Mouse (Mus musculus) myocyte (in vitro differentiated cells): ENCODE data around the gene Lbhd2. TPM values are rescaled to one million over a fixed set of nuclear protein-coding genes. Genes with fewer than 3 reads are reported as not detected.
A peak's percentile ranks its signal among the peaks of the same experiment; 100 is the strongest.

Experiments used
- H3K27me3 ChIP-seq: one replicate; pipeline ENCODE4 v1.6.1; 2011; ENCODE audit not compliant: control insufficient read depth, insufficient read depth, insufficient read length
- H3K36me3 ChIP-seq: one replicate; pipeline ENCODE4 v1.6.1; 2011; ENCODE audit not compliant: control insufficient read depth, insufficient read depth
- H3K4me2 ChIP-seq: one replicate; pipeline ENCODE4 v1.6.1; 2011; ENCODE audit warnings: low read depth, control low read depth
- H3K4me3 ChIP-seq: one replicate; pipeline ENCODE4 v1.5.1; 2011; ENCODE audit warnings: mild to moderate bottlenecking, control low read depth, moderate library complexity
- H3K79me2 ChIP-seq: one replicate; pipeline ENCODE4 v1.6.1; 2011; ENCODE audit not compliant: control insufficient read depth, insufficient read depth
- H3ac ChIP-seq: one replicate; pipeline ENCODE4 v1.6.1; 2011; ENCODE audit not compliant: control insufficient read depth, insufficient read length
- CEBPB ChIP-seq: IDR thresholded peaks from 2 replicates; pipeline ENCODE4 v1.6.1; 2011; ENCODE audit warnings: mild to moderate bottlenecking, moderate library complexity; ENCODE audit not compliant: poor library complexity, insufficient read depth, severe bottlenecking
- E2F4 ChIP-seq: IDR thresholded peaks from one replicate; pipeline ENCODE4 v1.6.1; 2011; ENCODE audit warnings: mild to moderate bottlenecking, control low read depth, moderate library complexity; ENCODE audit not compliant: insufficient read depth
- MAX ChIP-seq: IDR thresholded peaks from one replicate; pipeline ENCODE4 v1.6.1; 2011; ENCODE audit warnings: low read depth, mild to moderate bottlenecking, control low read depth
- MYOD1 ChIP-seq, 3 experiments: IDR thresholded peaks; one replicate each; pipeline ENCODE4 v1.6.1; 2011; ENCODE audit warnings: control low read depth in 2 of 3, low read depth in 2 of 3, mild to moderate bottlenecking in 2 of 3, moderate library complexity in 1 of 3; ENCODE audit not compliant: insufficient read length in 2 of 3, control insufficient read depth in 1 of 3
- MYOG ChIP-seq, 3 experiments: IDR thresholded peaks; one replicate each; pipeline ENCODE4 v1.6.1; 2011; ENCODE audit warnings: control low read depth in 2 of 3, low read depth in 2 of 3, mild to moderate bottlenecking in 2 of 3; ENCODE audit not compliant: insufficient read length in 2 of 3, control insufficient read depth in 1 of 3, insufficient read depth in 1 of 3
- POLR2A ChIP-seq: IDR thresholded peaks from one replicate; pipeline ENCODE4 v1.6.1; 2011; ENCODE audit warnings: low read depth, mild to moderate bottlenecking, control low read depth, moderate library complexity; ENCODE audit not compliant: insufficient read length
- POLR2AphosphoS2 ChIP-seq: IDR thresholded peaks from one replicate; pipeline ENCODE4 v1.6.1; 2011; ENCODE audit warnings: low read depth, control low read depth; ENCODE audit not compliant: insufficient read length
- REST ChIP-seq: IDR thresholded peaks from one replicate; pipeline ENCODE4 v1.6.1; 2011; ENCODE audit warnings: mild to moderate bottlenecking, control low read depth, moderate library complexity; ENCODE audit not compliant: insufficient read depth, insufficient read length
- SRF ChIP-seq: IDR thresholded peaks from one replicate; pipeline ENCODE4 v1.6.1; 2011; ENCODE audit warnings: low read depth; ENCODE audit not compliant: control insufficient read depth, insufficient read length
- TCF12 ChIP-seq: IDR thresholded peaks from one replicate; pipeline ENCODE4 v1.6.1; 2011; ENCODE audit warnings: mild to moderate bottlenecking, control low read depth; ENCODE audit not compliant: poor library complexity, insufficient read depth, severe bottlenecking
- TCF3 ChIP-seq: IDR thresholded peaks from one replicate; pipeline ENCODE4 v1.6.1; 2011; ENCODE audit warnings: low read depth, control low read depth; ENCODE audit not compliant: insufficient read length
- USF1 ChIP-seq: IDR thresholded peaks from one replicate; pipeline ENCODE4 v1.6.1; 2011; ENCODE audit warnings: low read depth, mild to moderate bottlenecking, control low read depth, moderate library complexity
- polyA plus RNA-seq: library from polyadenylated mRNA; unstranded; fragments of >200 nt; fragmentation: generic; extraction: Trizol; gene quantifications from one replicate; pipeline ENCODE4 v1.2.1, GENCODE M21; 2012; ENCODE audit warnings: missing spikeins

Gene Lbhd2
- polyA plus RNA-seq, 1 experiment = not detected

GRCm38 (mm10) chr12:111446745-111447144 lies 40.1 kb downstream of the Lbhd2 start:
- Histone ChIP-seq H3ac (no peak overlapping the region), H3K4me2 (peak overlapping the region; percentile 84), H3K4me3 (peak overlapping the region; percentile 99), H3K79me2 (peaks cover 50% of the 10 kb centered on the region), H3K36me3 (peaks cover 28% of the 10 kb centered on the region), H3K27me3 (no peaks in the 10 kb centered on the region)
- TF ChIP-seq MYOD1 (IDR thresholded peaks at IDR 0.05; ENCODE audit: control insufficient read depth in 1 of 3, insufficient read length in 2 of 3, low read depth in 2 of 3) (no peak), MAX (no peak), USF1 (no peak)

GRCm38 (mm10) chr12:111447350-111447749 lies 40.7 kb downstream of the Lbhd2 start:
- Histone ChIP-seq H3K27me3 (no peaks in the 10 kb centered on the region), H3K36me3 (peaks cover 34% of the 10 kb centered on the region), H3K79me2 (peaks cover 50% of the 10 kb centered on the region), H3K4me2 (peak overlapping the region; percentile 84), H3K4me3 (peak overlapping the region; percentile 99), H3ac (no peak overlapping the region)
- TF ChIP-seq REST = no peak
- TF ChIP-seq E2F4 = no peak
- no peak for TF ChIP-seq MYOG (IDR thresholded peaks at IDR 0.05; ENCODE audit: control insufficient read depth in 1 of 3, insufficient read depth in 1 of 3, insufficient read length in 2 of 3, low read depth in 2 of 3)
- no peak for TF ChIP-seq CEBPB
- TF ChIP-seq POLR2A = no peak
- no peak for TF ChIP-seq TCF12
- no peak for TF ChIP-seq USF1
- no peak for TF ChIP-seq MAX
- no peak for TF ChIP-seq SRF
- TF ChIP-seq TCF3 = no peak
- TF ChIP-seq MYOD1 (IDR thresholded peaks at IDR 0.05; ENCODE audit: control insufficient read depth in 1 of 3, insufficient read length in 2 of 3, low read depth in 2 of 3) = no peak
- no peak for TF ChIP-seq POLR2AphosphoS2

- Histone ChIP-seq H3K27me3 (no peaks in the 10 kb centered on the region), H3K36me3 (peaks cover 42% of the 10 kb centered on the region), H3K4me2 (peak overlapping the region; percentile 84), H3K4me3 (peak overlapping the region; percentile 99), H3ac (no peak overlapping the region), H3K79me2 (peaks cover 44% of the 10 kb centered on the region)
- TF ChIP-seq MYOD1 (IDR thresholded peaks at IDR 0.05; ENCODE audit: control insufficient read depth in 1 of 3, insufficient read length in 2 of 3, low read depth in 2 of 3) (no peak), USF1 (no peak), POLR2A (no peak), TCF12 (no peak), SRF (no peak), REST (no peak), POLR2AphosphoS2 (no peak), CEBPB (no peak), E2F4 (no peak)
These were observed 41.5 kb downstream of the Lbhd2 start for GRCm38 (mm10) chr12:111447898-111448760.

GRCm38 (mm10) chr12:111448931-111449705 lies 42.5 kb downstream of the Lbhd2 start:
- peaks cover 50% of the 10 kb centered on the region for H3K36me3 ChIP-seq
- TF ChIP-seq TCF3 (no peak), MAX (no peak), USF1 (no peak), E2F4 (no peak), TCF12 (no peak), MYOD1 (IDR thresholded peaks at IDR 0.05; ENCODE audit: control insufficient read depth in 1 of 3, insufficient read length in 2 of 3, low read depth in 2 of 3) (no peak), REST (no peak), MYOG (IDR thresholded peaks at IDR 0.05; ENCODE audit: control insufficient read depth in 1 of 3, insufficient read depth in 1 of 3, insufficient read length in 2 of 3, low read depth in 2 of 3) (no peak), CEBPB (no peak), SRF (no peak), POLR2AphosphoS2 (no peak), POLR2A (no peak)
- no peak overlapping the region for H3K4me3 ChIP-seq
- H3K27me3 ChIP-seq = no peaks in the 10 kb centered on the region
- H3K4me2 ChIP-seq = peak overlapping the region; percentile 84
- no peak overlapping the region for H3ac ChIP-seq
- H3K79me2 ChIP-seq = peaks cover 34% of the 10 kb centered on the region
